Mouse (Mus musculus): ENCODE data around the gene Macrod2. TPM values are rescaled to one million over a fixed set of nuclear protein-coding genes. Genes with fewer than 3 reads are reported as not detected.

Gene Macrod2
- polyA plus RNA-seq, 1 experiment from 2014 or later, result 31.1 TPM

- Histone ChIP-seq H3K4me3 (ENCODE audit: low read depth, low read length) (no peak overlapping the region), H3K27ac (ENCODE audit: low read depth) (no peak overlapping the region), H3K4me2 (no peak overlapping the region), H3K27me3 (ENCODE audit: insufficient read depth, low read length) (no peaks in the 10 kb centered on the region), H3K4me1 (ENCODE audit: insufficient read depth) (no peaks in the 10 kb centered on the region), H3K9ac (no peak overlapping the region), H3K36me3 (ENCODE audit: insufficient read depth) (no peaks in the 10 kb centered on the region), H3K9me3 (ENCODE audit: low read depth, low read length) (no peaks in the 10 kb centered on the region)
- no peak for TF ChIP-seq CTCF (IDR thresholded peaks at IDR 0.05; ENCODE audit: low read depth)
- ATAC-seq (ENCODE audit: insufficient read depth), result no peak
- WGBS, result 50% methylated on average over 4 of the region's 4 CpGs
- DNase-seq, result no peak
These were observed 297.4 kb downstream of the Macrod2 start for GRCm38 (mm10) chr2:140692461-140692860.

- no peaks in the 10 kb centered on the region for H3K4me1 ChIP-seq (ENCODE audit: insufficient read depth)
- TF ChIP-seq CTCF (IDR thresholded peaks at IDR 0.05; ENCODE audit: low read depth), result no peak
- H3K27ac ChIP-seq (ENCODE audit: low read depth), result no peak overlapping the region
- H3K27me3 ChIP-seq (ENCODE audit: insufficient read depth, low read length), result no peaks in the 10 kb centered on the region
- H3K9me3 ChIP-seq (ENCODE audit: low read depth, low read length), result no peaks in the 10 kb centered on the region
- no peaks in the 10 kb centered on the region for H3K36me3 ChIP-seq (ENCODE audit: insufficient read depth)
- DNase-seq, result no peak
- ATAC-seq (ENCODE audit: insufficient read depth), result no peak
- H3K4me2 ChIP-seq, result no peak overlapping the region
- no peak overlapping the region for H3K9ac ChIP-seq
- WGBS, result 76% methylated on average over 5 of the region's 5 CpGs
- H3K4me3 ChIP-seq (ENCODE audit: low read depth, low read length), result no peak overlapping the region
These were observed 298.7 kb downstream of the Macrod2 start for GRCm38 (mm10) chr2:140693845-140694244.

- Histone ChIP-seq H3K27me3 (ENCODE audit: insufficient read depth, low read length) (no peaks in the 10 kb centered on the region), H3K4me2 (no peak overlapping the region), H3K4me1 (ENCODE audit: insufficient read depth) (no peaks in the 10 kb centered on the region), H3K4me3 (ENCODE audit: low read depth, low read length) (no peak overlapping the region), H3K9ac (no peak overlapping the region), H3K27ac (ENCODE audit: low read depth) (no peak overlapping the region), H3K36me3 (ENCODE audit: insufficient read depth) (no peaks in the 10 kb centered on the region), H3K9me3 (ENCODE audit: low read depth, low read length) (no peaks in the 10 kb centered on the region)
- 60% methylated on average over 3 of the region's 3 CpGs for WGBS
- no peak for TF ChIP-seq CTCF (IDR thresholded peaks at IDR 0.05; ENCODE audit: low read depth)
- DNase-seq, result no peak
- ATAC-seq (ENCODE audit: insufficient read depth), result no peak
These were observed 303.5 kb downstream of the Macrod2 start for GRCm38 (mm10) chr2:140698585-140698984.

GRCm38 (mm10) chr2:140703377-140703776 lies 308.3 kb downstream of the Macrod2 start:
- Histone ChIP-seq H3K27ac (ENCODE audit: low read depth) (no peak overlapping the region), H3K9ac (no peak overlapping the region), H3K27me3 (ENCODE audit: insufficient read depth, low read length) (no peaks in the 10 kb centered on the region), H3K4me2 (no peak overlapping the region), H3K4me1 (ENCODE audit: insufficient read depth) (no peaks in the 10 kb centered on the region), H3K4me3 (ENCODE audit: low read depth, low read length) (no peak overlapping the region), H3K36me3 (ENCODE audit: insufficient read depth) (no peaks in the 10 kb centered on the region), H3K9me3 (ENCODE audit: low read depth, low read length) (no peaks in the 10 kb centered on the region)
- TF ChIP-seq CTCF (IDR thresholded peaks at IDR 0.05; ENCODE audit: low read depth), result no peak
- WGBS, result 54% methylated on average over 4 of the region's 4 CpGs
- no peak for DNase-seq
- ATAC-seq (ENCODE audit: insufficient read depth), result no peak

- TF ChIP-seq CTCF (IDR thresholded peaks at IDR 0.05; ENCODE audit: low read depth), result no peak
- Histone ChIP-seq H3K27me3 (ENCODE audit: insufficient read depth, low read length) (no peaks in the 10 kb centered on the region), H3K4me2 (no peak overlapping the region), H3K9me3 (ENCODE audit: low read depth, low read length) (no peaks in the 10 kb centered on the region), H3K27ac (ENCODE audit: low read depth) (no peak overlapping the region), H3K36me3 (ENCODE audit: insufficient read depth) (no peaks in the 10 kb centered on the region), H3K4me3 (ENCODE audit: low read depth, low read length) (no peak overlapping the region), H3K4me1 (ENCODE audit: insufficient read depth) (no peaks in the 10 kb centered on the region), H3K9ac (no peak overlapping the region)
- 32% methylated on average over 3 of the region's 3 CpGs for WGBS
- ATAC-seq (ENCODE audit: insufficient read depth) (no peak; the same call in 1 of the 2 replicates), DNase-seq (peak; percentile 7)
These were observed 309.0 kb downstream of the Macrod2 start for GRCm38 (mm10) chr2:140704146-140704545.

GRCm38 (mm10) chr2:140705278-140705677 lies 310.2 kb downstream of the Macrod2 start:
- ATAC-seq (ENCODE audit: insufficient read depth), result no peak
- no peak for TF ChIP-seq CTCF (IDR thresholded peaks at IDR 0.05; ENCODE audit: low read depth)
- no peak overlapping the region for H3K27ac ChIP-seq (ENCODE audit: low read depth)
- no peak overlapping the region for H3K4me3 ChIP-seq (ENCODE audit: low read depth, low read length)
- H3K4me2 ChIP-seq, result no peak overlapping the region
- H3K9ac ChIP-seq, result no peak overlapping the region
- no peak for DNase-seq
- H3K36me3 ChIP-seq (ENCODE audit: insufficient read depth), result no peaks in the 10 kb centered on the region
- H3K9me3 ChIP-seq (ENCODE audit: low read depth, low read length), result no peaks in the 10 kb centered on the region
- 7% methylated on average over 2 of the region's 2 CpGs for WGBS
- H3K27me3 ChIP-seq (ENCODE audit: insufficient read depth, low read length), result no peaks in the 10 kb centered on the region
- H3K4me1 ChIP-seq (ENCODE audit: insufficient read depth), result no peaks in the 10 kb centered on the region

- H3K27me3 ChIP-seq (ENCODE audit: insufficient read depth, low read length), result no peaks in the 10 kb centered on the region
- H3K4me2 ChIP-seq, result no peak overlapping the region
- no peak for DNase-seq
- no peak overlapping the region for H3K27ac ChIP-seq (ENCODE audit: low read depth)
- H3K4me1 ChIP-seq (ENCODE audit: insufficient read depth), result no peaks in the 10 kb centered on the region
- H3K9ac ChIP-seq, result no peak overlapping the region
- no peak for TF ChIP-seq CTCF (IDR thresholded peaks at IDR 0.05; ENCODE audit: low read depth)
- no peaks in the 10 kb centered on the region for H3K36me3 ChIP-seq (ENCODE audit: insufficient read depth)
- no peak for ATAC-seq (ENCODE audit: insufficient read depth)
- 63% methylated on average over 5 of the region's 5 CpGs for WGBS
- H3K4me3 ChIP-seq (ENCODE audit: low read depth, low read length), result no peak overlapping the region
- H3K9me3 ChIP-seq (ENCODE audit: low read depth, low read length), result no peaks in the 10 kb centered on the region
These were observed 312.4 kb downstream of the Macrod2 start for GRCm38 (mm10) chr2:140707550-140707949.

GRCm38 (mm10) chr2:140715822-140716221 lies 320.7 kb downstream of the Macrod2 start:
- no peak for TF ChIP-seq CTCF (IDR thresholded peaks at IDR 0.05; ENCODE audit: low read depth)
- Histone ChIP-seq H3K4me1 (ENCODE audit: insufficient read depth) (no peaks in the 10 kb centered on the region), H3K4me3 (ENCODE audit: low read depth, low read length) (no peak overlapping the region), H3K4me2 (no peak overlapping the region), H3K9ac (no peak overlapping the region), H3K27me3 (ENCODE audit: insufficient read depth, low read length) (no peaks in the 10 kb centered on the region), H3K9me3 (ENCODE audit: low read depth, low read length) (no peaks in the 10 kb centered on the region), H3K27ac (ENCODE audit: low read depth) (no peak overlapping the region), H3K36me3 (ENCODE audit: insufficient read depth) (no peaks in the 10 kb centered on the region)
- ATAC-seq (ENCODE audit: insufficient read depth) (no peak), DNase-seq (no peak)
- 65% methylated on average over 4 of the region's 4 CpGs for WGBS
